In genomic region chr7:133856278-133856677, GRCm38 (mm10) we compare ENCODE assay signal across 8 mouse cellular contexts.
DNase-seq lines count a peak whose midpoint lies in the region; ATAC-seq and TF ChIP-seq lines count a peak whose summit lies in the region.

No protein-coding gene starts in this region.

- TF ChIP-seq POLR2A in myocyte (IDR thresholded peaks at IDR 0.05; ENCODE audit: insufficient read length, low read depth) = no peak

- H3ac ChIP-seq in myocyte (ENCODE audit: control insufficient read depth, insufficient read length) = no peak overlapping the region

- intact Hi-C loops in gastrocnemius, postnatal 14 days (cut with DNase I; ENCODE audit: low total_unique reads) = loop anchor here (2.0 kb wide), 1 partner anchor 493 kb away; no protein-coding TSS in a partner anchor

- DNase-seq in 416B (ENCODE audit: low read depth) = peak; percentile 60
- DNase-seq in adrenal gland, adult 18-20 months (ENCODE audit: low spot score in 2 of 2) = peak; percentile 67 to 75
- DNase-seq in embryo, embryonic 10 days (ENCODE audit: low spot score) = peak; percentile 89
- peak; percentile 62 for DNase-seq in gastrocnemius, postnatal 14 days
- peak; percentile 72 for DNase-seq in stomach, postnatal 0 days (ENCODE audit: low spot score)

- H3K4me2 ChIP-seq in kidney, embryonic 14.5 days (replicated peaks; ENCODE audit: low read depth, low read length) = no peak overlapping the region
- H3K4me2 ChIP-seq in limb, embryonic 13.5 days (replicated peaks) = no peak overlapping the region
- no peak overlapping the region for H3K4me2 ChIP-seq in myocyte (ENCODE audit: low read depth)
- H3K4me2 ChIP-seq in stomach, postnatal 0 days (replicated peaks; ENCODE audit: low read depth) = no peak overlapping the region

- H3K9ac ChIP-seq in kidney, embryonic 14.5 days (ENCODE audit: low read depth, low read length) = no peak overlapping the region
- H3K9ac ChIP-seq in limb, embryonic 13.5 days = no peak overlapping the region
- no peak overlapping the region for H3K9ac ChIP-seq in stomach, postnatal 0 days (ENCODE audit: low read length)

- no peaks in the 10 kb centered on the region for H3K79me2 ChIP-seq in myocyte (ENCODE audit: control insufficient read depth, insufficient read depth)

- no peaks in the 10 kb centered on the region for H3K9me3 ChIP-seq in kidney, embryonic 14.5 days (ENCODE audit: control insufficient read depth, low read length)
- no peaks in the 10 kb centered on the region for H3K9me3 ChIP-seq in limb, embryonic 13.5 days
- H3K9me3 ChIP-seq in stomach, postnatal 0 days (ENCODE audit: control insufficient read depth, low read length) = no peaks in the 10 kb centered on the region

- TF ChIP-seq EP300 in stomach, postnatal 0 days (optimal IDR thresholded peaks at IDR 0.05) = no peak

- no peaks in the 10 kb centered on the region for H3K4me1 ChIP-seq in kidney, embryonic 14.5 days (ENCODE audit: control insufficient read depth, insufficient read depth, low read length)
- H3K4me1 ChIP-seq in limb, embryonic 13.5 days = no peaks in the 10 kb centered on the region
- H3K4me1 ChIP-seq in stomach, postnatal 0 days (replicated peaks; ENCODE audit: control insufficient read depth, insufficient read depth) = no peaks in the 10 kb centered on the region

- peak; percentile 99 for TF ChIP-seq CTCF in stomach, postnatal 0 days (IDR thresholded peaks at IDR 0.05; ENCODE audit: low read depth)

- H3K4me3 ChIP-seq in kidney, embryonic 14.5 days (ENCODE audit: low read length) = no peak overlapping the region
- H3K4me3 ChIP-seq in limb, embryonic 13.5 days = no peak overlapping the region
- H3K4me3 ChIP-seq in myocyte = no peak overlapping the region
- no peak overlapping the region for H3K4me3 ChIP-seq in stomach, postnatal 0 days (ENCODE audit: low read depth, low read length)

- no peaks in the 10 kb centered on the region for H3K27me3 ChIP-seq in kidney, embryonic 14.5 days (ENCODE audit: control insufficient read depth, insufficient read depth, low read length)
- no peaks in the 10 kb centered on the region for H3K27me3 ChIP-seq in limb, embryonic 13.5 days
- no peaks in the 10 kb centered on the region for H3K27me3 ChIP-seq in myocyte (ENCODE audit: control insufficient read depth, insufficient read depth, insufficient read length)
- no peaks in the 10 kb centered on the region for H3K27me3 ChIP-seq in stomach, postnatal 0 days (ENCODE audit: control insufficient read depth, insufficient read depth, low read length)

- peak; percentile 43 for ATAC-seq in kidney, embryonic 14.5 days (ENCODE audit: low FRiP score, low TSS enrichment)
- ATAC-seq in limb, embryonic 13.5 days (ENCODE audit: low FRiP score, low read depth) = peak; percentile 40; the same call in 1 of the 2 replicates
- peak; percentile 63 for ATAC-seq in stomach, postnatal 0 days (ENCODE audit: low FRiP score, low TSS enrichment)

- no peak overlapping the region for H3K27ac ChIP-seq in kidney, embryonic 14.5 days (ENCODE audit: low read depth, low read length)
- H3K27ac ChIP-seq in limb, embryonic 13.5 days = no peak overlapping the region
- no peak overlapping the region for H3K27ac ChIP-seq in stomach, postnatal 0 days (replicated peaks)

- no peaks in the 10 kb centered on the region for H3K36me3 ChIP-seq in kidney, embryonic 14.5 days (ENCODE audit: control insufficient read depth, insufficient read depth, low read length)
- H3K36me3 ChIP-seq in limb, embryonic 13.5 days = no peaks in the 10 kb centered on the region
- H3K36me3 ChIP-seq in myocyte (ENCODE audit: control insufficient read depth, insufficient read depth) = no peaks in the 10 kb centered on the region
- H3K36me3 ChIP-seq in stomach, postnatal 0 days (ENCODE audit: control insufficient read depth, insufficient read depth, low read length) = no peaks in the 10 kb centered on the region

- 34% methylated on average over 3 of the region's 3 CpGs for WGBS in kidney, embryonic 14.5 days
- WGBS in limb, embryonic 13.5 days = 37% methylated on average over 3 of the region's 3 CpGs
- WGBS in stomach, postnatal 0 days = 23% methylated on average over 3 of the region's 3 CpGs

TF ChIP-seq in myocyte, 11 proteins besides CTCF, POLR2A, EP300 and RAD21:
- TF ChIP-seq E2F4 (IDR thresholded peaks at IDR 0.05; ENCODE audit: insufficient read depth) = no peak
- no peak for TF ChIP-seq MAX (IDR thresholded peaks at IDR 0.05; ENCODE audit: low read depth)
- no peak for TF ChIP-seq TCF12 (IDR thresholded peaks at IDR 0.05; ENCODE audit: insufficient read depth, poor library complexity, severe bottlenecking)
- peak in 1 of 3 experiments; percentile 21 for TF ChIP-seq MYOG (IDR thresholded peaks at IDR 0.05; ENCODE audit: control insufficient read depth in 1 of 3, insufficient read depth in 1 of 3, insufficient read length in 2 of 3, low read depth in 2 of 3)
- peak; percentile 15 for TF ChIP-seq USF1 (IDR thresholded peaks at IDR 0.05; ENCODE audit: low read depth)
- no peak for TF ChIP-seq CEBPB (IDR thresholded peaks at IDR 0.05; ENCODE audit: insufficient read depth, poor library complexity, severe bottlenecking)
- TF ChIP-seq POLR2AphosphoS2 (IDR thresholded peaks at IDR 0.05; ENCODE audit: insufficient read length, low read depth) = no peak
- no peak for TF ChIP-seq REST (IDR thresholded peaks at IDR 0.05; ENCODE audit: insufficient read depth, insufficient read length)
- peak in 2 of 3 experiments; percentile 21 to 28 for TF ChIP-seq MYOD1 (IDR thresholded peaks at IDR 0.05; ENCODE audit: control insufficient read depth in 1 of 3, insufficient read length in 2 of 3, low read depth in 2 of 3)
- no peak for TF ChIP-seq SRF (IDR thresholded peaks at IDR 0.05; ENCODE audit: control insufficient read depth, insufficient read length, low read depth)
- TF ChIP-seq TCF3 (IDR thresholded peaks at IDR 0.05; ENCODE audit: insufficient read length, low read depth) = no peak
